Mouse (Mus musculus) spleen, adult 2 months (tissue): Measurements from ENCODE around the gene Smg7. TPM values are rescaled to one million over a fixed set of nuclear protein-coding genes. Genes with fewer than 3 reads are reported as not detected.
A peak's percentile ranks its signal among the peaks of the same experiment; 100 is the strongest.

Source experiments
- DNase-seq, 2 experiments: peaks; one replicate each; pipeline versions ENCODE4 v3.0.0 to v3.0.0-alpha.2; 2012 to 2021; ENCODE audit warnings: low spot score in 2 of 2, low read depth in 1 of 2
- H3K27ac ChIP-seq: fragments of 200-500 bp; 2 replicates; pipeline ENCODE4 v1.5.1; 2012; ENCODE audit warnings: low read length, inconsistent platforms; ENCODE audit not compliant: insufficient read depth
- H3K27me3 ChIP-seq: fragments of 200-500 bp; 2 replicates; pipeline ENCODE4 v1.6.1; 2012; ENCODE audit warnings: mild to moderate bottlenecking, moderate library complexity, low read length, inconsistent platforms; ENCODE audit not compliant: control insufficient read depth, insufficient read depth
- H3K36me3 ChIP-seq: fragments of 200-500 bp; 2 replicates; pipeline ENCODE4 v1.6.1; 2012; ENCODE audit warnings: mild to moderate bottlenecking, low read length, inconsistent platforms; ENCODE audit not compliant: control insufficient read depth, insufficient read depth
- H3K4me1 ChIP-seq: fragments of 200-500 bp; 2 replicates; pipeline ENCODE4 v1.6.1; 2011; ENCODE audit warnings: inconsistent platforms; ENCODE audit not compliant: control insufficient read depth, insufficient read depth, insufficient read length
- H3K4me3 ChIP-seq: fragments of 200-500 bp; 2 replicates; pipeline ENCODE4 v1.5.1; 2011; ENCODE audit warnings: mild to moderate bottlenecking, inconsistent platforms; ENCODE audit not compliant: insufficient read depth, insufficient read length; ENCODE audit errors: extremely low read depth
- CTCF ChIP-seq: fragments of 200-500 bp; IDR thresholded peaks from 2 replicates; pipeline ENCODE4 v1.5.1; 2011; ENCODE audit warnings: mild to moderate bottlenecking, inconsistent platforms; ENCODE audit not compliant: insufficient read depth, insufficient read length, insufficient replicate concordance; ENCODE audit errors: extremely low read depth
- POLR2A ChIP-seq: fragments of 200-500 bp; IDR thresholded peaks from 2 replicates; pipeline ENCODE4 v1.6.1; 2011; ENCODE audit warnings: low read depth, low read length, inconsistent platforms
- WGBS: fragments of 180-500 bp; shearing (Covaris S2); methylation state at CpG from one replicate; pipeline ENCODE4 v1.1.7; 2018; 5-methylcytosine and 5-hydroxymethylcytosine counted together
- polyA plus RNA-seq: library from polyadenylated mRNA; depleted of rRNA; stranded (reverse); fragments of >200 nt; gene quantifications from 2 replicates; pipeline ENCODE4 v1.2.3, GENCODE M21; 2012; rRNA removed

The Smg7 gene
- polyA plus RNA-seq: 30.7 and 30.8 TPM in 2 replicates

GRCm38 (mm10) chr1:152901765-152902664 is at the start of gene Smg7:
TSS of gene Smg7 (minus strand) at chr1:152902646.
- H3K36me3 ChIP-seq: no peaks in the 10 kb centered on the region; the same call in 1 of the 2 replicates
- under 1% methylated on average over 81 of the region's 93 CpGs for WGBS
- peak within 1 kb of the TSS; percentile 100 for H3K27ac ChIP-seq
- H3K4me1 ChIP-seq: peaks cover 2% of the 10 kb centered on the region
- H3K4me3 ChIP-seq: peak within 1 kb of the TSS; percentile 99
- H3K27me3 ChIP-seq: no peaks in the 10 kb centered on the region
- TF ChIP-seq POLR2A (peak; percentile 2; the same call in 1 of the 2 replicates), CTCF (no peak)
- peak in 1 of 2 experiments; percentile 14 for DNase-seq

DNA sequence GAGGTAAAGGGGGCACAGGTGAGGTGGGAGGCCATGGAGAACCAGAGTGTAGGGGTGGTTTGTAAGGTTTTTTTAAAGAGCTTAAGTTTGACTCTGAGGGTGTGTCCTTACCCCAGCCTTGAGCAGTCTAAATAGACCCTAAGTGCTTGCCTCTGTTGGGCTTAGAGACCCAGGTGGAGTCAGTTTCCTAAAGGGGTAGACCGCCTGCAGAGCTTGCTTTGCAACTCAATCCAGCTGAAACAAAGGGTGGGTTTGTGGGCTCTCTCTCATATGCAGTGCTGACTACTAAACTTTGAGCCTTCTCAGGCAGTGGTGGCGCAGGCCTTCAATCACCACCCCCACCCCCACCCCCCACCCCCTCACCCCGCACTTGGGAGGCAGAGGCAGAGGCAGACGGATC is 40.5 kb upstream of the Smg7 start:
- DNase-seq: no peak
- H3K27me3 ChIP-seq: no peaks in the 10 kb centered on the region
- no peak overlapping the region for H3K4me3 ChIP-seq
- no peaks in the 10 kb centered on the region for H3K4me1 ChIP-seq
- WGBS: 71% methylated on average over 4 of the region's 4 CpGs
- no peak overlapping the region for H3K27ac ChIP-seq
- TF ChIP-seq POLR2A (no peak), CTCF (no peak)
- no peaks in the 10 kb centered on the region for H3K36me3 ChIP-seq

- no peaks in the 10 kb centered on the region for H3K36me3 ChIP-seq
- H3K27me3 ChIP-seq: no peaks in the 10 kb centered on the region
- no peak for DNase-seq
- H3K4me3 ChIP-seq: no peak overlapping the region
- TF ChIP-seq CTCF (no peak), POLR2A (no peak)
- H3K27ac ChIP-seq: no peak overlapping the region
- 88% methylated on average over 5 of the region's 5 CpGs for WGBS
- H3K4me1 ChIP-seq: no peaks in the 10 kb centered on the region
Observed at GRCm38 (mm10) chr1:152936365-152936764, 33.9 kb upstream of the Smg7 start.

- Histone ChIP-seq H3K4me1 (no peaks in the 10 kb centered on the region), H3K27ac (no peak overlapping the region), H3K4me3 (no peak overlapping the region), H3K27me3 (no peaks in the 10 kb centered on the region), H3K36me3 (no peaks in the 10 kb centered on the region)
- no peak for TF ChIP-seq POLR2A
- no peak for TF ChIP-seq CTCF
- WGBS: 88% methylated on average over 6 of the region's 6 CpGs
- DNase-seq: no peak
Observed at GRCm38 (mm10) chr1:152935476-152935875, 33.0 kb upstream of the Smg7 start.

GRCm38 (mm10) chr1:152933962-152934361 is 31.5 kb upstream of the Smg7 start:
- no peaks in the 10 kb centered on the region for H3K4me1 ChIP-seq
- DNase-seq: no peak
- H3K27ac ChIP-seq: no peak overlapping the region
- TF ChIP-seq POLR2A (no peak), CTCF (no peak)
- 40% methylated on average over 11 of the region's 11 CpGs for WGBS
- H3K4me3 ChIP-seq: no peak overlapping the region
- H3K27me3 ChIP-seq: no peaks in the 10 kb centered on the region
- no peaks in the 10 kb centered on the region for H3K36me3 ChIP-seq

DNA sequence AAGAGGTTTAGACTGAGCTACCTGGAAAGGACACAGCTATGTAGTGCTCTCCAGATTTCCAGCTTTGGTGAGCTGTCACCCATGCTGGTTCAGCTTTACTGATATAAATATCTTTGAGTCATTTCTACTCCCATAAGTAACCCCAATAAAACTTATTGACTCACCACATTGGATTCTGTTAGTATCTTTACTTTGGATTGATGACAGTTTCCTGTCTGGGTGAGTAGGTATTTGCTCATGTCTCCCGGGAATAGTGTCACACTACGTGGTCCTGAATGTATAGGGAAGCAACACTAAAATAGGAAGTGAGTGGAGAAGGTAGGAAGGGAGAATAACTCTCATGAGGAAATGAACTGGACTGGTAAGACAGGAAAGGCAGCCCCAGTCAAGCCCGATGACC is 19.3 kb upstream of the Smg7 start:
- TF ChIP-seq POLR2A: no peak
- TF ChIP-seq CTCF: no peak
- Histone ChIP-seq H3K4me3 (no peak overlapping the region), H3K27me3 (no peaks in the 10 kb centered on the region), H3K4me1 (no peaks in the 10 kb centered on the region), H3K27ac (no peak overlapping the region), H3K36me3 (no peaks in the 10 kb centered on the region)
- DNase-seq: no peak
- WGBS: 47% methylated on average over 3 of the region's 3 CpGs

- no peaks in the 10 kb centered on the region for H3K27me3 ChIP-seq
- no peaks in the 10 kb centered on the region for H3K4me1 ChIP-seq
- DNase-seq: no peak
- H3K27ac ChIP-seq: no peak overlapping the region
- no peak overlapping the region for H3K4me3 ChIP-seq
- no peaks in the 10 kb centered on the region for H3K36me3 ChIP-seq
- WGBS: 79% methylated on average over 4 of the region's 4 CpGs
- TF ChIP-seq POLR2A: no peak
- no peak for TF ChIP-seq CTCF
Observed at GRCm38 (mm10) chr1:152917626-152918025, 15.2 kb upstream of the Smg7 start.
